Mouse (Mus musculus) embryonic stem cell, embryonic (primary cell): Measurements from ENCODE around the gene Nlk.

Experiments used
- CTCF ChIA-PET, 4 experiments: fragments of 300-600 bp in 2 of 4; fragments of 350-600 bp in 2 of 4; sonication (Branson Sonifier 250); formaldehyde crosslinking; loops; one replicate each; lab custom pipeline; 2022; ENCODE audit warnings: inconsistent platforms in 2 of 4; lab: Charles Lee
- POLR2A ChIA-PET, 4 experiments: fragments of 300-600 bp in 2 of 4; fragments of 350-600 bp in 2 of 4; sonication (Branson Sonifier 250); formaldehyde crosslinking; loops; one replicate each; lab custom pipeline; 2022; ENCODE audit warnings: antibody characterized with exemption in 4 of 4, inconsistent platforms in 1 of 4; lab: Charles Lee

Gene Nlk

DNA sequence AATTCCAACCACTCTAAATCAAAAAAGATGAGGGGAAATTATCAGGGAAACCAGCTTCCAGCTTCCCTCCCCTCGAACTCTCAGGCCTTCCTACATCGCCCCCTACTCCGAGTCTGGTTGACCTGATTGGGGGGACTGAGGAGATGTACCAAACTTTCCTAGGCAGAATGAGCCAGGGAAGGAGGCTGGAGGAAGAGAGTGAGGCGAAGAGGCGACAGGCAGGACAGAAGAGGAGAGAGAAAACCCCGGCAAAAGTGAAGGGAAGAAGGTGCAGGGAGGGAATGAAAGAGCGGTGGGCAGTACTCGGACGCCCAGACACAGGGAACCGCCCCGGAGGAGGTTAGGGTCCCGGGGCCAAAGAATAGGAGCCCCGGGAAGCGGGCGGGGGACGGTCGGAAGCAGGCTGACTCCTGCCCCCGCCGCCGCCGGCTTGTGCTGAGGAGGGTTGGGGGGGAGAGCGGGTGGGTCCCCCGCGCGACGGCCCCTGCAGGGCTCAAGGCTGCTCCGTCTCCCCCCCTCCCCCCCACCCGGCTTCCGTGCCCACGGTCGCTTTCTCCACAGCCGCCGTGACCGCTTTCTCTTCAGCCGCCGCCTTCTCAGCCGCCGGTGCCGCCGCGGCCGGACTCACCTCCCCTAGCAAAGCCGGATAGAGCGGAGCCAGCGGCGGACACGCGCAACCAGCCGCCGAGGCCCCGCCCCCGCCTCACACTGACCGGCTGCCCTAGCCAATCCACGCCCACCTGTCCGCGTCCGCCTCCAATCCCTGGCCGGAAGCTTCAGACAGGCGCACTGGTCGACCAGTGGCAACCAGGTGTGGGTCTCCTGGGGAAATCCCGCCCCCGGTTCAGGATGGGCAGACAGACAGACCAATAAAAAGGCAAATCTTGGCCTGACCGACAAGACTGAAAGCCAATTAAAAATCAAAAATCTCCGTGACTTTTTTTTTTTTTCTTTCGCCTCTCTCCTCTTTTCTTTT is at the start of gene Nlk:
TSS of gene Nlk (minus strand) at position 597 of the 976 bp plus-strand sequence.
- ChIA-PET CTCF (interaction anchor here in 3 of 4 experiments (0.6 to 1.0 kb wide), 6 partner anchors 8 to 730 kb away, joined by 3 to 4 read pairs (median 3); no protein-coding TSS in a partner anchor), POLR2A (interaction anchor here (0.6 to 2.1 kb wide), 31 partner anchors 7 to 988 kb away, joined by 3 to 15 read pairs (median 3); partner anchors contain the start of genes Ift20 (in 2 of the 4), Tnfaip1 (in 2 of the 4), Ccnq (in 1 of the 4) and Poldip2 (in 1 of the 4))

DNA sequence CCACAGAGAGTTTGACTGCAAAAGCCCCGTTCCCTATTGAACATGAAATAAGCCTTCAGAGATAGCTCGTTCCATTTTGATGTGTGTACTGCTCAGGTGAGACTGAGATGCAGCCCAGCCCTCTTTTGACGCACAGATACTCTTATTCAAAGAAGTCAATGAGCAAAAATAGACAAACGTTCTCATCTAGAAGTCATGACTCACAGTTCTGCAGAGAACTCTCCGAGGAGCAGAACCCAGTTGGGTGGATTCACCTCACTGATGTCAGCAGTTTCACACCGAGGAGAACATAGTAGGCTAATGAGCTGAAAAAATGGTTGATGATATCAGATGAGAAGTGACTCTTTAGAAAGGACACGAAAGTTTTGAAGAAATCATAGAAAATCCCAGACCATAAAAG is 49.1 kb upstream of the Nlk start:
- ChIA-PET POLR2A (interaction anchor here in 1 of 4 experiments (0.6 kb wide), 1 partner anchor 56 kb away, joined by 5 read pairs; no protein-coding TSS in a partner anchor), CTCF (interaction anchor here in 1 of 4 experiments (0.9 kb wide), 1 partner anchor 82 kb away, joined by 3 read pairs; no protein-coding TSS in a partner anchor)

DNA sequence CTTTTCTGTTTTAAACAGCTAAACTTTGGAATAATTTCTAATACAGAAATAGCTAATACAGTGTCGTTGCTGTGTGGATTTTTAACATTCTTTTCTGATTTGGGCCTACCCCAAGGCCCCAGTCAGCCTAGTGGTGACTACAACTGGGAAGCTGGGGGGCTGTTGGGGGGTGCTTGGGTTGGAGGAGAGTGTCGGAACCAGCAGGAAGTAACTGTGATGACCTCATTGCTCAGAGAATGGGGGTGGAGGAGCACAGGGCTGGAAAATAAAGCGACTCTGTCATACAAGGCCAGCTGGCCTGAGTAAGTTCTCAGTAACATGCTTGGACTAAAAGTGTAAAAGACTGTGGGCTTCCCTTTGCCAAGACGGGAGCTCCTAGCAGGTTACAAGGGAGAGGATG is 48.3 kb upstream of the Nlk start:
- POLR2A ChIA-PET = no interaction called here
- CTCF ChIA-PET = no interaction called here

DNA sequence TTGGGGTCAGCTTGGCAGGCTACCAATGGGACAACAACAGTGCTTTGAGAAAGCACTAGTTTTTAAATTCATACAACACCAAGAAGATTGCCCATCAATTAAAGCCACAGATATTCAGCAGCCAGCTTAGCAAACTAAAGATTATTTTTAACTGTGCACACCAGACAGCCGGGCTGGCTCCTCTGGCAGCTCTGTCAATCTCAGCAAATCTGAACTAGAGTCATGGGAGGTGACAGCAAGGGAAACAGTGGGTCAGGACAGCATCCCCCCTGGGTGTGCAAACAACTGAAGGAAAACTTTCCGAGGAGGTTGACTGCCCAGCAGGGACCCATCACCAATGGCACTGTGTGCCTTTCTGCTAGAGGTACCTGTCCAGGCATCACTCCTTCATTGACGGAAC is 45.3 kb upstream of the Nlk start:
- ChIA-PET POLR2A (interaction anchor here in 2 of 4 experiments (0.6 to 4.9 kb wide), 6 partner anchors 9 to 243 kb away, joined by 3 to 18 read pairs (median 4); partner anchors contain the start of gene Ccnq (in 1 of the 2)), CTCF (no interaction called here)

DNA sequence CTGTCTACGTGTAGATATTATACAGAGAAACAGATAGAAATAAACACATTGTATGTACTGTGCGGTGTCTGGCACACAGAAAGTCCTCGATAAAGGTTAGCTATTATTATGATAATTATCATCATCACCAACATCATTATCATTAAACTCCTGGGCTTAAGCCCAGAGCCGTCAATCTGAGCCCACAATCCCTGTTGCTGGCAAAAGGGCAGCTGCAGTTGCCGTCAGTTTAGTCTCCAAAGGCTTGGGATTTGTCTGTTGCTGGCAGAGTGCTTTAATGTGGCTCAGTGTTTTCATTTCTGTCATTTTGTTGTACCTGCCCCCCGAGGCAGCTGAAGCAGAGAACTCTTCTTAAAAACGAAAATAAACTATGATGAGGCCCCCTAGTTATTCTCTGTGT is 44.8 kb upstream of the Nlk start:
- CTCF ChIA-PET = interaction anchor here in 2 of 4 experiments (0.6 to 1.0 kb wide), 2 partner anchors 13 to 305 kb away, joined by 3 to 4 read pairs; no protein-coding TSS in a partner anchor
- POLR2A ChIA-PET = interaction anchor here in 2 of 4 experiments (1.0 to 4.9 kb wide), 5 partner anchors 9 to 127 kb away, joined by 3 to 18 read pairs (median 4); partner anchors contain the start of gene Ccnq (in 1 of the 2)

DNA sequence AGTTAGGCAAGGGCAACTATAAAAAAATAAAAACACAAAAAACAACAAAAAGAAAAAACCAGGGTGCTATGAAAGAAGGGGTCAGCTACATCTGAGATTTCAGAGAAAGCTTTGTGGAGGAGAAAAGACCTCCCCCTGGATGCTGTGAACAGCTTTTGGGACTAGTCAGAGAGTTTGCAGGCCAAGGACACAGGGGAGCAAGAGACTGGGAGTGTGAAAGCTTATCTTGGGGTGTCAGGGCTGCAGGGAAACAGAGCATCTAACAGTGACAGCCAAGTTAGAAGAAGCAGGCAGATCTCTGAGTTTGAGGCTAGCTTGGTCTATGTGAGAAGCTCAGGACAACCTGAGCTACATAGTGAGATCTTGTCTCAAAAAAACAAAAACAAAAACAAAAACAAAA is 42.2 kb upstream of the Nlk start:
- POLR2A ChIA-PET = interaction anchor here in 2 of 4 experiments (2.2 to 4.9 kb wide), 2 partner anchors 12 kb away, joined by 5 to 18 read pairs; partner anchors contain the start of gene Ccnq (in 2 of the 2)
- CTCF ChIA-PET = no interaction called here

DNA sequence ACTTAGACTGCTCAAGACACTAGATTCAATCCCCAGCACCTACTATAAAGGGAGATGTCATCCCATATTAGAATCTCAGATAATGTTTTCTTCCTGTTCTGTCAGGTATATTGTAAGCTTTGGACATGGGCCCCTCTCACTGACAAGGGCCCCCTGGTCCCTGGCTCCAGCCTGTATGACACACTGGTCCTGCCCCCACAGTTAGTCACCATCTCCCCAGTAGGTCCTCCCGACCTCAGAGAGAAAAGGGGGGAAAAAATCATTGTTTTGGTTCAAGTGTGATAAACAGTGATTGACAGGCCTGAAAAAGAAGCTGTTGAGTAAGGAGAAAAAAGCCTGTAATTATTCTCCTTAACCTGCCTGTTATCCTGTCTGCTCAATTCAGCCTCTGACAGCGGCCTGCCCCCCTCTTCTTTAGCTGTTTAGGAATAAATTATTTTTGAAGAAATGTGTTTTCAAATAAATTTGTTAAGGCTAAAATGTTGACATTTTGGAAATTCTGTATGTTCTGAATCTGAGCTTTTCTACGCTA is 39.8 kb upstream of the Nlk start:
- ChIA-PET CTCF (no interaction called here), POLR2A (interaction anchor here in 2 of 4 experiments (0.6 to 0.8 kb wide), 3 partner anchors 92 to 283 kb away, joined by 3 to 8 read pairs (median 3); no protein-coding TSS in a partner anchor)

DNA sequence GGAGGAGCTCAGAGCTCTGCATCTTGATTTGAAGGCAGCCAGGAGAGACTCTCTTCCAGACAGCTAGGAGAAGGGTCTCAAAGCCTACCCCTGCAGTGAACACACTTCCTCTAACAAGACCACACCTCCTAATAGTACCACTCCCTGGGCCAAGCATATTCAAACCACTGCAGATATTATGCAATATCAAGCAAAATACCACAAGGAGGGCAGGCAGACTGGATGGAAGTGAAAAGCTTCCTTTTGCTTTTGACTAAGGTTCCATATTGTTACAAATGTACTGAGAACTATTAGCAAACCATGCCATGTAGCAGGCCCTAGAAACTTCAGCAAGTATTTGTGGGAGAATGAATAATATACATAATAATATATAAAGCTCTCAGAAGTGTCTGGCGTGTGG is 38.0 kb upstream of the Nlk start:
- POLR2A ChIA-PET = no interaction called here
- CTCF ChIA-PET = interaction anchor here in 1 of 4 experiments (0.6 kb wide), 1 partner anchor 238 kb away, joined by 3 read pairs; the partner anchor contains the start of gene Sarm1

DNA sequence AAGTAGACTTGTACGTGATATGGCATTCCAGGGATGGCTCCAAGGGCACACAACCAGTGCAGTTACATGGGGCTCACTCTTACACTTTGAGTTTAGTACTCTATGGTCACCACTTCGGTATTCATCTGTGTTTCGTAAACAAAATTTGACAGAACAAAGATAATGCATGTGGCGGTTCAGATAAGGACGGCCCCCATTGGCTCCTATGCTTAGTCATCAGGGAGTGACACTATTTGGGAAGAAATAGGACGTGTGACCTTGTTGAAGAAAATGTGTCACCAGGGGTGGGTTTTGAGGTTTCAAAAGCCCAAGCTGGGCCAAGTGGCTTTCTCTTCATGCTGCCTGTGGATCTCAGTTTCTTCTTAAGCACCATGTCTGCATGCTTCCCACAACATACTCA is 35.4 kb upstream of the Nlk start:
- POLR2A ChIA-PET = no interaction called here
- CTCF ChIA-PET = no interaction called here

DNA sequence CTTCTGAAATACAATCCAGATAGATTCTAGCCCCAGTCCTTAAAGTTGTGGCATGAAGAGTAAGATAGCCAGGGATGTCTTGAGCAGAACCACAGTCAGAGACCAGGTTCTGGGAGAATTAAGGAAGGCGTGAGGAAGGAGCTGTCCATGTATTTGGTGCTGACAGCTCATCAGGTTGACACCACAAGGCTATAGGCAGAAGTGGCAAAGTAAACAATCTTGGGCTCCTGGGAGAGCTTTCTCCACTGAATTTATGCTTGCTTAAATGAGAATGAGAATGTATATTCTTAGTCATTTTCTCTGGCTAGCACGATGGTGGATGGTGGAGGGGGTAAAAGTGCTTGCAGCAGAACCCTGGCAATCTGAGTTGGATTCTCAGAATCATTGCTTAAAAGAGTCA is 33.7 kb upstream of the Nlk start:
- CTCF ChIA-PET = no interaction called here

DNA sequence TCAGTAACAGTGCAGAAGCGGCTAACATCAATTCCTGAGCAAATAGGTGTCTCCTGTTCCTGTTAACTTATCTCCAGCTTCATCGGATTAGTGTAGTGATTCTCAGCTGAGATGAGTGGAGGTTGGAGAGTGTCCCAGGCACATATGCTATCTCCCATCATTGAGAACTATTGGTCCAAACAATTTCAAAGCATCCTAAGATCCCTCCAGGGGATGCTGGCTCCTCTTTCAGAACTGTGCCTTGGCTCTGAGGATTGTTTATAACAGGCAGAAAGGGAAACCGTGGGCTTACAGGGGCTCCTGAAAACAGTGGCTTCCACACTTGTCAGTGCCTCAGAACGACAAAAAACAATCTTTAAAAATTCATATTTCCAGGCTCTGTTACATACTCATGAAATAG is 30.9 kb upstream of the Nlk start:
- ChIA-PET POLR2A (no interaction called here), CTCF (no interaction called here)

More for the DNA sequence above, 33.7 kb upstream of the Nlk start:
- POLR2A ChIA-PET = interaction anchor here in 2 of 4 experiments (0.9 to 1.2 kb wide), 3 partner anchors 11 to 98 kb away, joined by 3 to 4 read pairs (median 3); no protein-coding TSS in a partner anchor

DNA sequence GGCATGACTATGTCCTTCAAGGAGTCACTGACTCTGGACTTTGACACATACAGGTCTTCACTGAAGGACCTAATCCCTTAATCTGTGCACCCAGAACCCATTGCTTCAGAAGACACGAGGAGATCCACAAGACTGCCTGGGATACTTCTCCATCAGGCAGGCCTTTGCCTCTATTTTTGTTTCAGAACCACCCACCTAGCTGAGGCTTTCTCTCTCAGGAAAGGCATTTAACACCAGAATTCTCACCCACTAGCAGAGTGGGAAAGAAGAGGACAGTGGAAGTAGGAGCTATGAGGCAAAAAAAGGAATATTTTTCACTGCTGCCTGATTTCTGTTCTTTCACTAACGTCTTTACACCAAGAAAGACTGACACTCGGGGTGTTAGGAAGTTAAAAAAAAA is 29.2 kb upstream of the Nlk start:
- ChIA-PET POLR2A (interaction anchor here in 1 of 4 experiments (0.6 kb wide), 1 partner anchor 777 kb away, joined by 3 read pairs; the partner anchor contains the start of gene Omg), CTCF (interaction anchor here in 1 of 4 experiments (0.6 kb wide), 1 partner anchor 10 kb away, joined by 3 read pairs; no protein-coding TSS in a partner anchor)

DNA sequence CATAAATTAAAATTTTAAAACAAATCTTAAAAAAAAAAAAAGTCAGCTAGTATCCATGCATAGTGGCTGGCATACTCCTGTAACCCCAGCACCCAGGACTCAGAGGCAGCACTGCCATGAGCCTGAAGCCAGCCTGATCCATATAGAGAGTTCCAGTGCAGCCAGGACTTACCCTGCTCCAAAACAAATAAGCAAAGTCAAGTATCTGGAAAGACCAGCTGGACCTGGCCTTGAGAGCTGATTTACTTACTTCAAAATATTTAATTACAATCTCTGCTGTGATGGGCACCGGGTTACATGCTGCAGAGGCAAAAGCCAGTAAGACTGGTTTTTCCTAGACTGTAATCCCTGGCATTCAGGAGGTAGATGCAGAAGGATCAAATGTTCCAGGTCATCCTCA is 27.6 kb upstream of the Nlk start:
- CTCF ChIA-PET = interaction anchor here in 1 of 4 experiments (0.6 kb wide), 3 partner anchors 65 to 684 kb away, joined by 3 to 6 read pairs (median 6); no protein-coding TSS in a partner anchor
- POLR2A ChIA-PET = no interaction called here

DNA sequence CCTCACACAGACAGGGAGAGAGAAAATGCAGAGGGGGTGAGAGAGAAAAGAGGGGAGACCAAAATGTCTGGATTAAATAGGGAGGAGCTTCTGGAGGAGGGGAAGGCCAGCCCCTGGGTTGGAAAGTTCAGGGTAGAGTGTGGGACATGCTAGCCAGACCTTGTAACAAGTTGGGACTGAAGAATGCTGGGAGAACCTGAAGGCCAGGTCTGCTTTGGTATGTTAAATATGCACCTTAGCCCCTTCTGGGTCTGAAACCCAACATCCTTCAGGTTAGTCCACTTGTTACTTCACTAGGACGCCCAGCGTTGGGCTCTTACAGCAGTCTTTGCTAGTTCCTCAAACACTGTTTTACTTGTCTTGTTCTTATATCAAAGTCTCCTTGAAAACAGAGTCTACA is 24.2 kb upstream of the Nlk start:
- POLR2A ChIA-PET = interaction anchor here in 1 of 4 experiments (2.0 kb wide), 1 partner anchor 30 kb away, joined by 4 read pairs; the partner anchor contains the start of gene Ccnq

DNA sequence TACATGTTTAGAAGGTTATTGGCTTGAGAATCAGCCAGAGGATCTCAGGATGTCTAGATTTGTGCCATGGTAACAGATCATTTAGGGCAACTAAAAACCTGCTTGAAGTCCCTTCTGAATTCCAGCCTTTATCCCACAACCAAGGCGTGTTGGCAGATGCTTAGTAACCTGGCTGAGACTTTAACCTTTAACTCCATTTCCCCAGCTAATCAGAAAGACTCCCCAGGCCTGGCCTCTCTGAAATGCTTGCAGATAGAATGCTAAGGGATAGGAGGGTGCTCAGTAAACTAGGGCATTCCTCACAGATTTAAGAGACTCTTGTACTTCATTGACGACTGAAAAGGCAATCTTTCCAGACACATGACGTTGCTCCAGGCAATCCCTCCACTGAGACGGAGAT is 20.5 kb upstream of the Nlk start:
- ChIA-PET CTCF (no interaction called here), POLR2A (no interaction called here)

More for the DNA sequence above, 24.2 kb upstream of the Nlk start:
- CTCF ChIA-PET = no interaction called here

DNA sequence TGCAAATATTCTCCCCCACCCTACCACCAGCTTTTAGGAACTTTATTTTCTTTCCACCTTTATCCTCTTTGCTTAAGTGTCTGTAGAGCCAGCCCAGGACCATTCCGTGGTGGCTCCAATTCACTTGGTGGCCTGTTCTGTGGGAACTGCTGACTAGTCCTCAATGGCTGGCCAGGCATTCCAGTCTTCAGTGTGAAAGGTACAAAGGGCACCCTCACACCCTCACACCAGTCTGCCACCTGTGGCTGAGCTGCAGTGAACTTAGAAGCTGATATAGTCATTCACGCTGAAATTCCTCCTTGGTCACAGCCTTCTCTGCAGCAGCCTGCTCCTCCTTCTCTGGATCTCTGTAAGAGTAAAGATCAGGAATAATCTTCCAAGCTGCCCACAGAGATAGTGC is 11.5 kb upstream of the Nlk start:
- CTCF ChIA-PET = interaction anchor here in 2 of 4 experiments (0.6 to 0.9 kb wide), 2 partner anchors 67 to 271 kb away, joined by 3 read pairs; no protein-coding TSS in a partner anchor

DNA sequence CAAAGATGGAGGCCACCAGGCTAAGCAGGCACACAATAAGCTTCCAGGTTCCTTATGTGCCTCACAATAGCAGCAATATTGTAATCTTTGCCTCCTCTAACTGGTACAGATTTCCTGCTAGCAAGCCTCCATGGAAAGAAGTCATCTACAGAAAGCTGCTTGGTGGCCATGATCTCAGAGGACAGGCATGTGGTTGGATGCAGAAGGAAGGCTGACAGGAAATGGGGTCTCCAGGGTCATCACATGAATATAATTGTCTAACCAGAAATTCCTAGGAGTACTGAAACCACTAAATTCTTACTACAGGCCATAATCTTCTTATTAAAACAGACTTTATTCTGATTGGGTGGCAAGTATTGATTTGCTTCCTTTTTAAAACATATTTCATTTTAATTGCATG is 8.9 kb upstream of the Nlk start:
- POLR2A ChIA-PET = interaction anchor here in 2 of 4 experiments (0.6 to 0.7 kb wide), 3 partner anchors 47 to 948 kb away, joined by 3 to 8 read pairs (median 4); no protein-coding TSS in a partner anchor
- CTCF ChIA-PET = no interaction called here

More for the DNA sequence above, 11.5 kb upstream of the Nlk start:
- POLR2A ChIA-PET = interaction anchor here in 1 of 4 experiments (0.8 kb wide), 1 partner anchor 13 kb away, joined by 3 read pairs; no protein-coding TSS in a partner anchor

DNA sequence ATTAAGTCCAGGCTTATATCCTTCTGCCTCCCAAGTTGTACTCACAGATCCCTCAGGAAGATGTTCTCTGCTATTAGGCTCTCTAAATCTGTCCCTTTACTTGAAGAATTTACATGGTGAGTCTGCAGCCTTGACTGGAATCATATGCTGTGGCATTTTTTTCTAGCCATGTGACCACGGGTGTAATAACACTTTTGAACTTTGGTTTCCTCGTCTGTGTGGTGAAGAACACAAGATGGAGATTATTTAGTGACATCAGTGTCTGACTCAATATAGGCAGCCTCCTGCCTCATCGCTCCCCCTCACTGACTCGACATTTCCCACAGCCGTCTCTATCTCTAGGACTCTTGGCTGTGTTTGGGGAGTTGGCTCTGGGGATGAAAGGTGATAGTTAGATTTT is 5.9 kb upstream of the Nlk start:
- CTCF ChIA-PET = interaction anchor here in 2 of 4 experiments (0.9 to 1.0 kb wide), 2 partner anchors 117 to 120 kb away, joined by 3 read pairs; no protein-coding TSS in a partner anchor
- POLR2A ChIA-PET = no interaction called here
